ENCODE assay signal across 8 mouse cellular contexts in genomic region chr2:118431589-118431988, GRCm38 (mm10). TPM values are rescaled to one million over a fixed set of nuclear protein-coding genes. Genes with fewer than 3 reads are reported as not detected.
DNase-seq lines count a peak whose midpoint lies in the region; ATAC-seq and TF ChIP-seq lines count a peak whose summit lies in the region.

No protein-coding gene starts in this region.

- H3K4me3 ChIP-seq in kidney, adult 2 months (ENCODE audit: insufficient read depth, low read depth, low read length): no peak overlapping the region
- H3K4me3 ChIP-seq in kidney, embryonic 15.5 days (replicated peaks): no peak overlapping the region
- H3K4me3 ChIP-seq in MEL (ENCODE audit: control insufficient read depth in 1 of 2, insufficient read depth in 1 of 2, low read depth in 2 of 2, low read length in 2 of 2): no peak overlapping the region
- H3K4me3 ChIP-seq in lung, adult 2 months (replicated peaks; ENCODE audit: extremely low read depth, low read depth, low read length): no peak overlapping the region

- DNase-seq in kidney, adult 2 months: peak; percentile 36
- DNase-seq in B cell, adult 2 months: peak; percentile 72 to 77
- peak; percentile 55 for DNase-seq in MEL (ENCODE audit: low read depth, low spot score)
- peak; percentile 38 to 43 for DNase-seq in cerebellum, postnatal 36 days
- peak; percentile 30 for DNase-seq in lung, adult 2 months
- no peak for DNase-seq in gastrocnemius, postnatal 36 days

- WGBS in kidney, adult 2 months: 78% methylated on average over 5 of the region's 5 CpGs
- WGBS in kidney, embryonic 15.5 days: 73% methylated on average over 5 of the region's 5 CpGs
- WGBS in lung, adult 2 months: 81% methylated on average over 5 of the region's 5 CpGs

- TF ChIP-seq EP300 in MEL (IDR thresholded peaks at IDR 0.05; ENCODE audit: low read depth in 1 of 2, low read length in 2 of 2): no peak

- no peaks in the 10 kb centered on the region for H3K79me2 ChIP-seq in MEL (ENCODE audit: control insufficient read depth, insufficient read depth, low read length, poor library complexity)

- no peak for ATAC-seq in kidney, embryonic 15.5 days (replicated peaks; ENCODE audit: low FRiP score)
- no peak for ATAC-seq in activated CD4-positive, CD25-positive, alpha-beta regulatory T cell, adult 4 months

- H3K9ac ChIP-seq in kidney, embryonic 15.5 days: no peak overlapping the region
- H3K9ac ChIP-seq in MEL (ENCODE audit: control insufficient read depth, low read depth, low read length, poor library complexity, severe bottlenecking): no peak overlapping the region

- H3K27me3 ChIP-seq in kidney, adult 2 months (replicated peaks; ENCODE audit: control insufficient read depth, insufficient read depth, low read length): no peaks in the 10 kb centered on the region
- no peaks in the 10 kb centered on the region for H3K27me3 ChIP-seq in kidney, embryonic 15.5 days
- no peaks in the 10 kb centered on the region for H3K27me3 ChIP-seq in MEL (ENCODE audit: control insufficient read depth in 1 of 2, insufficient read depth in 2 of 2, low read length in 2 of 2)

- H3K4me1 ChIP-seq in kidney, adult 2 months (ENCODE audit: control insufficient read depth, insufficient read depth, low read length): no peaks in the 10 kb centered on the region
- H3K4me1 ChIP-seq in kidney, embryonic 15.5 days: no peaks in the 10 kb centered on the region
- H3K4me1 ChIP-seq in MEL (ENCODE audit: control insufficient read depth in 1 of 2, insufficient read depth in 2 of 2, low read length in 2 of 2): peaks cover 0 to 3% of the 10 kb centered on the region in 2 experiments; a peak in 2 of 4 replicates
- H3K4me1 ChIP-seq in lung, adult 2 months (ENCODE audit: control insufficient read depth, insufficient read depth, low read length): no peaks in the 10 kb centered on the region

- no peak overlapping the region for H3K4me2 ChIP-seq in kidney, embryonic 15.5 days

- no peak overlapping the region for H3K27ac ChIP-seq in kidney, adult 2 months (ENCODE audit: insufficient read depth, low read depth, low read length)
- no peak overlapping the region for H3K27ac ChIP-seq in kidney, embryonic 15.5 days
- no peak overlapping the region for H3K27ac ChIP-seq in MEL (ENCODE audit: control insufficient read depth, low read depth, low read length)

- H3K9me3 ChIP-seq in kidney, embryonic 15.5 days (replicated peaks): no peaks in the 10 kb centered on the region
- no peaks in the 10 kb centered on the region for H3K9me3 ChIP-seq in MEL (replicated peaks; ENCODE audit: insufficient read depth, low read length)

- peak; percentile 54 for TF ChIP-seq CTCF in kidney, adult 2 months (conservative IDR thresholded peaks at IDR 0.05; ENCODE audit: insufficient read depth, insufficient read length, low read depth, low read length)
- peak; percentile 50 to 59 (median 55) for TF ChIP-seq CTCF in MEL (IDR thresholded peaks at IDR 0.05 in 2 of 3, conservative IDR thresholded peaks at IDR 0.05 in 1 of 3; ENCODE audit: control insufficient read depth in 1 of 3, insufficient read depth in 1 of 3, low read depth in 2 of 3, low read length in 3 of 3, poor library complexity in 1 of 3, severe bottlenecking in 1 of 3)
- TF ChIP-seq CTCF in lung, adult 2 months (IDR thresholded peaks at IDR 0.05; ENCODE audit: insufficient read depth, low read length): peak; percentile 62

- TF ChIP-seq RAD21 in MEL (IDR thresholded peaks at IDR 0.05; ENCODE audit: low read depth, low read length): peak; percentile 8

- H3K36me3 ChIP-seq in kidney, adult 2 months (ENCODE audit: control insufficient read depth, insufficient read depth, low read length): no peaks in the 10 kb centered on the region; the same call in 1 of the 2 replicates
- H3K36me3 ChIP-seq in kidney, embryonic 15.5 days: peaks cover 82% of the 10 kb centered on the region
- peaks cover 0 to 2% of the 10 kb centered on the region in 2 experiments for H3K36me3 ChIP-seq in MEL (ENCODE audit: control insufficient read depth in 1 of 2, insufficient read depth in 2 of 2, low read length in 2 of 2)

- intact Hi-C loops in gastrocnemius, postnatal 36 days (cut with DNase I): loop anchor here (2.0 kb wide), 1 partner anchor 169 kb away; no protein-coding TSS in a partner anchor

- TF ChIP-seq POLR2A in kidney, adult 2 months (IDR thresholded peaks at IDR 0.05; ENCODE audit: low read depth, low read length): no peak
- TF ChIP-seq POLR2A in MEL (IDR thresholded peaks at IDR 0.05; ENCODE audit: control insufficient read depth in 1 of 2, insufficient read depth in 1 of 2, low read depth in 1 of 2, low read length in 2 of 2, poor library complexity in 1 of 2): no peak
- TF ChIP-seq POLR2A in lung, adult 2 months (IDR thresholded peaks at IDR 0.05; ENCODE audit: borderline replicate concordance, extremely low read depth, low read depth, low read length): no peak

TF ChIP-seq in MEL, 35 proteins besides CTCF, POLR2A, EP300 and RAD21:
- TF ChIP-seq SMC3 (IDR thresholded peaks at IDR 0.05; ENCODE audit: low read depth, low read length) (peak; percentile 39), NRF1 (IDR thresholded peaks at IDR 0.05; ENCODE audit: insufficient read depth, low read depth, low read length, poor library complexity, severe bottlenecking) (no peak), TCF12 (IDR thresholded peaks at IDR 0.05; ENCODE audit: low read depth, low read length) (no peak), MYC (IDR thresholded peaks at IDR 0.05; ENCODE audit: low read depth, low read length) (no peak), MEF2A (IDR thresholded peaks at IDR 0.05; ENCODE audit: extremely low read depth, insufficient replicate concordance, low read depth, low read length, poor library complexity, severe bottlenecking) (no peak)

RNA-seq across cellular contexts. Expression of gene Eif2ak4, which starts 43.2 kb away (rescaled TPM):
- polyA plus RNA-seq in kidney, adult 2 months (2012; rRNA removed): 8.3 and 9.2 TPM in 2 replicates
- 12.3 and 13.8 TPM in 2 replicates for polyA plus RNA-seq in kidney, embryonic 15.5 days (2015; fragmentation: Nextera tagmentation; extraction: Ambion mirVana)
- 11.5 and 13.2 TPM in 2 replicates for total RNA-seq in MEL (2012; rRNA removed)
- 10 to 100 TPM in 1 of 2 experiments, not detected in 1; 15.5 TPM for polyA plus RNA-seq in MEL (2012; ENCODE audit: insufficient read depth in 1 of 2, insufficient read length in 2 of 2, low read depth in 1 of 2, low replicate concordance in 2 of 2, missing spikeins in 1 of 2)
- polyA plus RNA-seq in lung, adult 2 months (2012; rRNA removed): 11.1 and 12.2 TPM in 2 replicates
- 1 to 10 TPM; 2.0 to 2.7 TPM for polyA plus RNA-seq in activated CD4-positive, CD25-positive, alpha-beta regulatory T cell, adult 4 months (2017; shearing (Covaris generic))
- total RNA-seq in gastrocnemius, postnatal 36 days (2021): 1 to 10 TPM; 3.9 to 4.2 TPM

RNA-seq across cellular contexts. Expression of gene Srp14, which starts 47.9 kb away (rescaled TPM):
- polyA plus RNA-seq in kidney, adult 2 months (2012; rRNA removed): 50.9 and 77.2 TPM in 2 replicates
- polyA plus RNA-seq in kidney, embryonic 15.5 days (2015; fragmentation: Nextera tagmentation; extraction: Ambion mirVana): 224 and 241 TPM in 2 replicates
- total RNA-seq in MEL (2012; rRNA removed): 231 and 235 TPM in 2 replicates
- 100 to 1,000 TPM in 1 of 2 experiments, not detected in 1; 272 TPM for polyA plus RNA-seq in MEL (2012; ENCODE audit: insufficient read depth in 1 of 2, insufficient read length in 2 of 2, low read depth in 1 of 2, low replicate concordance in 2 of 2, missing spikeins in 1 of 2)
- polyA plus RNA-seq in lung, adult 2 months (2012; rRNA removed): 53.4 and 70.5 TPM in 2 replicates
- 100 to 1,000 TPM; 294 to 327 TPM for polyA plus RNA-seq in activated CD4-positive, CD25-positive, alpha-beta regulatory T cell, adult 4 months (2017; shearing (Covaris generic))
- 100 to 1,000 TPM; 122 to 131 TPM for total RNA-seq in gastrocnemius, postnatal 36 days (2021)

RNA-seq across cellular contexts. Expression of gene Gpr176, which starts 58.4 kb away (rescaled TPM):
- 0.53 and 0.55 TPM in 2 replicates for polyA plus RNA-seq in kidney, adult 2 months (2012; rRNA removed)
- polyA plus RNA-seq in kidney, embryonic 15.5 days (2015; fragmentation: Nextera tagmentation; extraction: Ambion mirVana): 1.1 and 1.4 TPM in 2 replicates
- not detected in 2 replicates for total RNA-seq in MEL (2012; rRNA removed)
- polyA plus RNA-seq in MEL (2012; ENCODE audit: insufficient read depth in 1 of 2, insufficient read length in 2 of 2, low read depth in 1 of 2, low replicate concordance in 2 of 2, missing spikeins in 1 of 2): not detected
- 0.26 and 0.31 TPM in 2 replicates for polyA plus RNA-seq in lung, adult 2 months (2012; rRNA removed)
- under 1 TPM in 1 of 2 experiments, not detected in 1; 0.11 TPM for polyA plus RNA-seq in activated CD4-positive, CD25-positive, alpha-beta regulatory T cell, adult 4 months (2017; shearing (Covaris generic))
- total RNA-seq in gastrocnemius, postnatal 36 days (2021): not detected

Comparison
In these comparisons a context has a peak if more than half of its experiments do, and no peak if none do; other contexts are left out.
1. DNase-seq: peak in kidney, adult 2 months (single experiment), B cell, adult 2 months (2 of 2), MEL (single experiment), cerebellum, postnatal 36 days (2 of 2) and lung, adult 2 months (single experiment); none in gastrocnemius, postnatal 36 days (0 of 2).
2. Peak in every context shown above with its lines, with median percentiles within 50 percentile points of each other: CTCF ChIP-seq.